Mouse (Mus musculus): ENCODE data around the gene Capza2. TPM values are rescaled to one million over a fixed set of nuclear protein-coding genes. Genes with fewer than 3 reads are reported as not detected.
A peak's percentile ranks its signal among the peaks of the same experiment; 100 is the strongest.
"Not testable (repeated sequence)": the region's sequence is repeated elsewhere in the genome, so short reads cannot be mapped to it uniquely, and the experiment has no call there.

Capza2 gene
- polyA plus RNA-seq, 1 experiment from 2014 or later = 240 TPM

- 84% methylated on average over 7 of the region's 7 CpGs for WGBS
- no peak for ATAC-seq (ENCODE audit: low FRiP score, low read depth)
Measured at GRCm38 (mm10) chr6:17692647-17693046, 56.6 kb downstream of the Capza2 start, which contains the start of gene St7. Gene St7 (plus strand): TSS chr6:17692933.

GRCm38 (mm10) chr6:17693726-17694549 lies 57.9 kb downstream of the Capza2 start:
- Histone ChIP-seq H3K27ac (replicated peaks) (peak overlapping the region; percentile 64), H3K4me3 (peak overlapping the region; percentile 75), H3K9me3 (no peaks in the 10 kb centered on the region), H3K27me3 (0 out of 2 replicates have a peak, but pooled peaks cover 14% of the 10 kb centered on the region), H3K36me3 (no peaks in the 10 kb centered on the region), H3K4me1 (0 out of 2 replicates have a peak, but pooled peaks cover 7% of the 10 kb centered on the region), H3K4me2 (replicated peaks) (peak overlapping the region; percentile 68), H3K9ac (replicated peaks) (peak overlapping the region; percentile 63)
- ATAC-seq (ENCODE audit: low FRiP score, low read depth) = peak; percentile 91
- WGBS = under 1% methylated on average over 71 of the region's 97 CpGs

More at GRCm38 (mm10) chr6:17692647-17693046, 56.6 kb downstream of the Capza2 start, which contains the start of gene St7:
- H3K27me3 ChIP-seq = 0 out of 2 replicates have a peak, but pooled peaks cover 14% of the 10 kb centered on the region
- peak within 1 kb of the TSS; percentile 75 for H3K4me3 ChIP-seq
- H3K9me3 ChIP-seq = no peaks in the 10 kb centered on the region
- H3K27ac ChIP-seq (replicated peaks) = peak within 1 kb of the TSS; percentile 64; the same call in 1 of the 2 replicates
- H3K4me2 ChIP-seq (replicated peaks) = peak within 1 kb of the TSS; percentile 68
- 0 out of 2 replicates have a peak, but pooled peaks cover 7% of the 10 kb centered on the region for H3K4me1 ChIP-seq
- peak within 1 kb of the TSS; percentile 63 for H3K9ac ChIP-seq (replicated peaks)
- H3K36me3 ChIP-seq = no peaks in the 10 kb centered on the region

DNA sequence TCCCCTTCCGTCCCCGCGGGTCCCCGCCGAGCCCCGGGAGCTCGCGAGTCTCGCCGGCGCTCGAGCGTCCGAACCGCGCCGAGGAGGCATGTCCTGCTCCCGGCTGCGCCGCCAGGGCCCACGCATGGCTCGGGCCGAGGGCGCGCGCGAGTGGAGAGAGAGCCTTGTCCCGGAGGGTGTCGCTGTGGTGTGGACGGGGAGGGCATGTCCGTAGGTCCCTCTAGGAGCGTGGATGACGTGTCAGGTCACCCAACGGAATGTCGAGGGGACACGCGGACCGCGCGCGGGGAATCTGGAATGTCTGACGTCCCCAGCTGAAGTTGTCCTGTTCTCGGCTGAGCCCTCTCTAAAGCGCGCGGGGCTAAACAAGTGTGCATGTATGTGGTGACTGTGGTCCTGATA lies 58.5 kb downstream of the Capza2 start:
- peak; percentile 80 for ATAC-seq (ENCODE audit: low FRiP score, low read depth)
- Histone ChIP-seq H3K9ac (replicated peaks) (peak overlapping the region; percentile 63), H3K4me2 (replicated peaks) (peak overlapping the region; percentile 68), H3K27me3 (0 out of 2 replicates have a peak, but pooled peaks cover 14% of the 10 kb centered on the region), H3K27ac (replicated peaks) (peak overlapping the region; percentile 64; the same call in 1 of the 2 replicates), H3K4me3 (peak overlapping the region; percentile 75), H3K36me3 (no peaks in the 10 kb centered on the region), H3K4me1 (0 out of 2 replicates have a peak, but pooled peaks cover 7% of the 10 kb centered on the region), H3K9me3 (no peaks in the 10 kb centered on the region)
- under 1% methylated on average over 46 of the region's 46 CpGs for WGBS

DNA sequence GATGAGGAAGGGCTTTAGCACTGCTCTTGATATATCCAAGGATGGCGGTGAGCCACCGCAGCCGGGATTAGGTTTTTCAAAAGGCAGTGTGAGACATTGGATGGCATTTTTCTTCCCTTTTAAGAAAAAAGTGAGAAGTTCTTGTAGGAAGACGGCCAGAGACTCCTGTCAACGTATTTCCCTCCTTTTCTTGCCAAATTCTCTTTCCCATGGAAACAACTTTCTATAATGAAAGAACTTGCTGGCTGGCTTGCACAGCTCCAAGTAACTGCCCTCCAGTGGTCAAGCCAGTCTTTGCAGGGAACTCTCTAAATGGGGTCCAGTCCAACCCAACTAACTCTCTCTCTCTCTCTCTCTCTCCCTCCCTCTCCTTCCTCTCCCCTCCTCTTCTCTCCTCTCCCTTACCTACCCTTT lies 60.3 kb downstream of the Capza2 start:
- ATAC-seq (ENCODE audit: low FRiP score, low read depth) = no peak
- H3K27ac ChIP-seq (replicated peaks) = no peak overlapping the region
- H3K36me3 ChIP-seq = no peaks in the 10 kb centered on the region
- no peak overlapping the region for H3K4me3 ChIP-seq
- 55% methylated on average over 5 of the region's 5 CpGs for WGBS
- 0 out of 2 replicates have a peak, but pooled peaks cover 14% of the 10 kb centered on the region for H3K27me3 ChIP-seq
- H3K9ac ChIP-seq (replicated peaks) = no peak overlapping the region; the same call in 1 of the 2 replicates
- H3K4me1 ChIP-seq = peaks cover 15% of the 10 kb centered on the region
- H3K9me3 ChIP-seq = no peaks in the 10 kb centered on the region
- H3K4me2 ChIP-seq (replicated peaks) = no peak overlapping the region

GRCm38 (mm10) chr6:17700936-17701612 lies 65.0 kb downstream of the Capza2 start:
- 0 out of 2 replicates have a peak, but pooled peaks have one; percentile 49 for ATAC-seq (ENCODE audit: low FRiP score, low read depth)

GRCm38 (mm10) chr6:17704038-17704437 lies 68.0 kb downstream of the Capza2 start:
- ATAC-seq (ENCODE audit: low FRiP score, low read depth); H3K27me3 ChIP-seq; H3K27ac ChIP-seq (replicated peaks); H3K4me3 ChIP-seq; H3K9me3 ChIP-seq; H3K36me3 ChIP-seq; H3K9ac ChIP-seq (replicated peaks); H3K4me2 ChIP-seq (replicated peaks); H3K4me1 ChIP-seq: not testable (repeated sequence)
- 81% methylated on average over 1 of the region's 1 CpGs for WGBS

More at GRCm38 (mm10) chr6:17700936-17701612, 65.0 kb downstream of the Capza2 start:
- Histone ChIP-seq H3K9me3 (no peaks in the 10 kb centered on the region), H3K4me1 (peaks cover 13% of the 10 kb centered on the region), H3K27me3 (0 out of 2 replicates have a peak, but pooled peaks cover 1% of the 10 kb centered on the region), H3K4me2 (replicated peaks) (no peak overlapping the region), H3K4me3 (no peak overlapping the region), H3K9ac (replicated peaks) (no peak overlapping the region), H3K36me3 (no peaks in the 10 kb centered on the region), H3K27ac (replicated peaks) (no peak overlapping the region)
- 60% methylated on average over 7 of the region's 7 CpGs for WGBS

GRCm38 (mm10) chr6:17705973-17706372 lies 69.9 kb downstream of the Capza2 start:
- WGBS = 87% methylated on average over 3 of the region's 3 CpGs
- no peaks in the 10 kb centered on the region for H3K27me3 ChIP-seq
- ATAC-seq (ENCODE audit: low FRiP score, low read depth) = no peak
- H3K27ac ChIP-seq (replicated peaks) = no peak overlapping the region
- no peak overlapping the region for H3K4me2 ChIP-seq (replicated peaks)
- H3K36me3 ChIP-seq = no peaks in the 10 kb centered on the region
- H3K4me1 ChIP-seq = peaks cover 4% of the 10 kb centered on the region
- no peak overlapping the region for H3K4me3 ChIP-seq
- H3K9ac ChIP-seq (replicated peaks) = no peak overlapping the region
- no peaks in the 10 kb centered on the region for H3K9me3 ChIP-seq

Other genes with a start within 250 kb of the Capza2 start
- 1.9 and 2.5 TPM in 2 replicates for gene Met, start 172.4 kb upstream of the Capza2 start, polyA plus RNA-seq (2016; fragmentation: Nextera tagmentation; extraction: Ambion mirVana)
- 45.2 and 51.6 TPM in 2 replicates for gene St7, start 56.7 kb downstream of the Capza2 start, polyA plus RNA-seq (2016; fragmentation: Nextera tagmentation; extraction: Ambion mirVana)

Data from midbrain, embryonic 12.5 days (tissue).